Mouse (Mus musculus) brain, adult 2 months (tissue): ENCODE measurements at regions not wholly inside any gene's neighbourhood (a gene's known extent, or its start where the extent isn't known, plus 50 kb on each side); places are given as distances from the start of the nearest gene placed in this dataset.

Experiments
- DNase-seq: peaks from one replicate; pipeline ENCODE4 v3.0.0; 2011; ENCODE audit warnings: low read depth, low spot score

- DNase-seq: peak; percentile 30
These were observed 465.5 kb upstream of the Pcdh10 start for GRCm38 (mm10) chr3:44912664-44913063.

DNA sequence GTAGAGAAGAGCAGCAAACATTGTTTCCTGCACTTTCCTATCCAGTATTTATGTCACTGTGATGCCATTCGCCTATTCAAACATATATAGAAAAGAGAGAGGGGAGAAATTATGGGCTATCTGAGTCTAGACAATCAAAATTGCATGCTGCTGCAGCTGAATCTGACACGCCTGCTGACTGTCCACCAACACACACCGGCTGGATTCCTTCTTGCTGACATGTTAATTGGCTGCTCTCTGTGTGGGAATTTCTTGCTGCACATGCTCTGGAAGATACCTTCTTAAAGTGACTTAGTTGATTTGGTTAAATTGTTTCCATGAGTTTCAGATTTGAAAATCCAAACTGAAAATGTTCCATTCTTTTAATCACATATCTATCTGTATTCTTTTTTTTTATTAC is 463.9 kb upstream of the Pcdh10 start:
- DNase-seq: peak; percentile 73
